Mouse (Mus musculus) right cerebral cortex, postnatal 4 days (tissue): Measurements from ENCODE around the gene Lrrc4.
A peak's percentile ranks its signal among the peaks of the same experiment; 100 is the strongest.

Experiments used
- DNase-seq: peaks from one replicate; pipeline ENCODE4 v3.0.0-alpha.2; 2022

The Lrrc4 gene

GRCm38 (mm10) chr6:28831011-28831853, at the start of gene Lrrc4:
Lrrc4 (minus strand) TSS chr6:28831747.
- DNase-seq = no peak

DNA sequence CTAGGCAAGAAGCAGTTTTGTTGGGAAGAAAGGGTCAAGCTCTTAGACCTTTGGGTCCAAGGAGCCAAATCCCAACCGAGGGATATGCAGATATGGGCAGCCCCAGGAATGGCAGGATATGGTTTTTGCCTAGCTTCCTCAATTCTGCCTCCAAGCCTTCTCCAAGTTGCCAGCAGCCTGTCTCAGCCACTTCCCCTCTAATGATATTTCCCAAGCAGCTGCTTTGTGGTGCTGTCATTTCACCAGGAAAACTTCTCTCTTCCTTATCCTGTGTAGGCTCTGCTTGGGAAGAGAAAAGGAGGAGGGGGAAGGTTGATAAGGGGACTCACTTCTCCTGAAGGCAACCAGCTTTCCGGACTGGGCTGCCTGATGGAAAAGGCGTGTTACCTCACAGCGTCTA, 49.4 kb upstream of the Lrrc4 start:
- no peak for DNase-seq

DNA sequence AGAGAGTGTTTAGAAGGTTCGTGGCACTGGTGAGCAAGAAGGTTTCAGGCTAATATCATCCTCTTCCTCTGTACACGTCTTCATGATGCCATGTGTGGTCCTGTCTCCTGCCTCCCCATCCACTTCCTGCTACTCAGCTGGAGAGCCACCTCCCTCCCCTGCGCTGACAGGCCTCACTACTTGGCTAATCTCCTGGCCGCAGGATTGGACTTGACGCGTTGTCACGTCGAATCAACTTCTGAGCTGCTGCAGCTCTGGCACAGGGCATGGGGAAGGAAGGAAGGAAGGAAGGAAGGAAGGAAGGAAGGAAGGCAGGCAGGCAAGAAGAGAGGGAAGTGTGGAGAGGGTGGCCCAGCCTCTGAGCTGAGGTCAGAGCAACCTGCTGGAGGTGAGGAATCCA, 47.8 kb upstream of the Lrrc4 start:
- no peak for DNase-seq

DNA sequence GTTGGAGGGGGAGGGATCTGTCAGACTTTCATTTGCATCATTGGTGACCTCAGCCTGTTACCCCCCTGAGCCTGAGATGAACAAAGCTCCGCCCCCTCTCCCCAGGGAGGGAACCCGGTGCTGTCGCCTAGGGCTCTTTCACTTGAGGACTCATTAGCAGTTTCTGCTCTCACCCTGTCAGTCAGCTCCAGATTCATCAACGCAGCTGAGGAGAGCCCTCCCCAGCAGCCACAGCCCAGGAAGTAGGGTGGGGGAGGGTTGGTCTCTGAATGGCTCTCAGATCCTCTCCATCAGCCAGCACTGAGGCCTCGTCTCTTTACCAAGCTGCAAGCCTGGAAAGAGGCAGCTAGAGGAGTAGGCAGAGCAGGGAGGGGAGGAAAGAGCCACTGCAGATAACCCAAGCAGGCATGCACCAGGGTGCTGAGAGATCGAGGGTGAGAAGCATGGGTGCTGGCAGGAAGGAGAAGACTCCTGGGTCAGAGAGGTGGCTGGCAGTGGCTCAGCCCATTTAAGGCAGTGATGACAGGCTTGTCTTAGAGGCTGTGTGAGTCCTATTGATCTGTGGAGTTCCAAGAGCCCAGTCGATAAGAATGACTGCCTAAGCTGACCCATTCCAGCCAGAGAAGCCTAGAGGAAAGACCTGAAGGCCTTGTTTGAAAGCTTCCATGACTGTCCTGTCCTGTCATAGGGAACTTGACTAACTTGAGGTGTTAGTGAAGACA, 46.6 kb upstream of the Lrrc4 start:
- DNase-seq = no peak

GRCm38 (mm10) chr6:28876492-28876891, 44.9 kb upstream of the Lrrc4 start:
- DNase-seq = peak; percentile 28

GRCm38 (mm10) chr6:28875333-28875732, 43.8 kb upstream of the Lrrc4 start:
- no peak for DNase-seq

DNA sequence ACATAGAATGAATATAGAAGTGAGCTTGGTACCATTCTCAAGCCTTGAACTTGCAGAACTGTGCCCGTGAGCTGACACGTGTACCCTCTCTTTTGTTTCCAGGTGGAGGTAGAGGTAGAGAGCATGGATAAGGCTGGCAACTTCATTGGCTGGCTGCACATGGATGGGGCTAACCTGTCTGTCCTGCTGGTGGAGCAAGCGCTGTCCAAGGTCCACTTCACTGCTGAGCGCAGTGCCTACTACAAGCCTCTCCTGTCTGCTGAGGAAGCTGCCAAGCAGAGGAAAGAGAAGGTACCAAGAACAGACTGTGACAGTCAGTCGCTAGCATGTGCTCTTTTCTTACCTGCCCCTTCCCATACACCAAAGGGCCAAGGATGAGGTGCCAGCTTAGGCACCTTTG, 43.2 kb upstream of the Lrrc4 start:
- no peak for DNase-seq

- DNase-seq = no peak
Observed at GRCm38 (mm10) chr6:28874053-28874452, 42.5 kb upstream of the Lrrc4 start.

- DNase-seq = no peak
Observed at GRCm38 (mm10) chr6:28872421-28872795, 40.9 kb upstream of the Lrrc4 start.

DNA sequence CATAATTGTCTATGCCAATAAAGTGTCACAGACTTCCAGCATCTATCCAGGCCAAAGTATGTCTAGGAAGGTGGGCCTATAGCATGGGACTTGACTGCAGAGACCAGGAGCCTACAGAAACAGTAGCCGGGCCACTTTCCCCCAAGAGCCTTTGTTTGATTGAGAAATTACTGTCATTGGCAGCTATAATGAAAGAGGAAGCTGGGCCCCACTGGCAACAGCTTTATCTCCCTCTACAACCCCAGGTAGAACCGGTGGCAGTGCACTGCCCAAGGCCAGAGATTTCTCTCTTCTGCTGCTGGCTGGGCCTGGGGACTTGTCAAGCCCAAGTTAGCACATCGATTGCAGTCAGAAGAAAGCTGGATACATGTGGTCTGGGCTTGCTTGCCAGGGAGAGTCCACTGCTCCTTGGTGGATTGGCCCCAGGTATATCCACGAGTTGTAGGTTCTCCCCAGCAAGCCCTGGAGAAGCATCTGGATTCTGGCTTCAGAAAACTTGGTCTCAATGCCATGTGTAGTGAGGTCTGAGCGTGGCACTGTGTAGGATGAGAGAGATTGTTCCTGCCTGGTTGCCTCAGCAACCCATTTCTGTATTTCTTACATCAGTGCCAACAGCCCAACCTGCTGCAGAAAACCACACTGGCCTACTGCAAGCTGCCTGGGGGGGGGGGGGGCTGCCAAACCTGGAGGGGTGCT, 40.3 kb upstream of the Lrrc4 start:
- DNase-seq = no peak

DNA sequence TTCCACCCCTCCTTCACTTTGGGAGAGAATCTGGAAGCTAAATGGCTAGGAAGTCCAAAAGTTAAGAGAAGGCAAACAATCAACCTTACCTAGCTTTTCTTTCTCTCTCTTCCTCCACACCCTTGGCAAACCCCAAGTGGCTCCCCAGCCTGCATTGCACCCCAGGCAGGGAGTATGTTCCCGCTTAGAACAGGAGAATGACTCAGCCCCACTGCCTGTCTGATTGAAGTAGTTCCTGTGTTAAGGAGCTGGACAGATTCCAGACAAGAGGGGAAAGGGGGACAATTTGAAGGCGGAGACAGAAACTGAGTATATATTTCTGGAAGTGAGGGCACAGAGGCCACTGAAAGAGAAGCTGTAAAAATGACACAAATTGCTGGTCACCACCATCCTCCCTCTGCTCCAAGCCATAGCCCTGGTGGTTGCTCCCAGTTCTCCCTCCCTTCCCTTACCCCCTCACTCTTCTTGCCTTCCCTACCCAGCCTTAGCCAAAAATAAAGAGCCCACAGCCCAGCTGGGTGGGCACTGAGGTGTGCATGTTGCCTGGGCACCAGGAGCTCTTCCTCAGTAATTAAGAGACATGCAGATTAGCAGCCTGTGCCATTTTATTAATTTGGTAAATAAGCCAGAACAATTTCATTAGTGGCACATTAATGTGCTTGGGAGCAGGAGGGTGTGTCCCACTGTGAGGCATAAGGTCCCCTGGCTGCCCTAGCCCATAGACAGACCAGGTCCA, 36.1 kb upstream of the Lrrc4 start:
- DNase-seq = no peak

DNA sequence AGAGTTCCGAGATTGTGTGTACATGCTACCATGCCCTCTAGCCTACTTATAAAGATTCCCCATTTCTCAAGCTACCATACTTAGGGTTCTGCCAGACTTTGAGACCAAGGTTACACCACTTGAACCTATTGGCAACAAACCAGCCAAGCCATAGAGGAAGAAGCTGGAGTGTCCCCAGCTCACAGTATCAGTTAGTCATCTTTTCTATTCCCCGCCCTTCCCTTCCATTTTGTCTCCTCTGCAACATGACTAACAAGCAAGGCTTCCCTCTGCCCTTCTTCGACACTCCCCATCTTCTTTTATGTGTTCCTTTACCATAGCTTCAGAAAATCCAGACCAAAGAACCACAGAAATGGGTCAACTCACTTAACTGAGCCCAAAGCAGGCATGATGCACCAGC, 34.7 kb upstream of the Lrrc4 start:
- DNase-seq = no peak

GRCm38 (mm10) chr6:28865112-28865511, 33.6 kb upstream of the Lrrc4 start:
- no peak for DNase-seq

DNA sequence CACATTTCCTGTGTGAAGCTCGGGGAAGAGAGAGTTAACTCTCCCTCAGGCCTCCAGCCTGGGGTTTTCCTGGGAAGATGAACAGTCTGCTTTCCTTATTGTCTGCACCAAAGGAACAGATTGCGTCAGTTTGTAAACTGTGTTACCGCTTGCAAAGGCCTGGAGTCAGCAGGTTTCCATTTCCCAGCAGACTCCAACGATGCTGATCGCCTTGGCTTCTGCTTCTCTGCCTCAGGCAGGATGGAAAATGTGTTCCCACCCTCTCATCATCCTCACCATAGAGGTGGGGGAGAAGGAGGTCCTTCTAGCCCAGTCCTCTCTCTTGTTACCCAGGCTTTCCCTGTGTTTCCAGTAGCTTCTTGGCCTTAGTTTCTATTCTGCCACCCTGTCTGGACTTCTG, 33.1 kb upstream of the Lrrc4 start:
- DNase-seq = no peak

- no peak for DNase-seq
Observed at GRCm38 (mm10) chr6:28862304-28862703, 30.8 kb upstream of the Lrrc4 start.

- no peak for DNase-seq
Observed at GRCm38 (mm10) chr6:28860922-28861321, 29.4 kb upstream of the Lrrc4 start.

DNA sequence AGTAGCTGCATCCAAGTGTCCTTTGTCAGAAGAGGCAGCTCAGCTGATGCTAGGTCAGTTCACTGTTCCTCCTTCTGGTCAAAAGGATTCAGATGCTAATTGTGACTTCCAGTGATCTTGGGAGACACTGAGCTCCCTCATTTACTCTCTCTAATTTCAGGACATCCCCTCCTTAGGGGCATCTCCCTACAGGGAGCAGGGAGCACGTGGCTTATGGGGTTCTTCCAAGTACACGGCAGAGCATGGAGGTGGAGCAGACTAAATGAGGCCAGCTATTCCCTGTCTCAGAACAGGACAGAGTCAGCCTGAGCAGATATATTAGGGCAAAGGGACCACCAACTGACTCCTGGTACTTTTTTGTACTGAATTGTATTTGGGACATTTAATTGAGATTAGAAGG, 28.9 kb upstream of the Lrrc4 start:
- DNase-seq = no peak

- no peak for DNase-seq
Observed at GRCm38 (mm10) chr6:28859094-28859493, 27.5 kb upstream of the Lrrc4 start.

- no peak for DNase-seq
Observed at GRCm38 (mm10) chr6:28857198-28858180, 25.9 kb upstream of the Lrrc4 start.

DNA sequence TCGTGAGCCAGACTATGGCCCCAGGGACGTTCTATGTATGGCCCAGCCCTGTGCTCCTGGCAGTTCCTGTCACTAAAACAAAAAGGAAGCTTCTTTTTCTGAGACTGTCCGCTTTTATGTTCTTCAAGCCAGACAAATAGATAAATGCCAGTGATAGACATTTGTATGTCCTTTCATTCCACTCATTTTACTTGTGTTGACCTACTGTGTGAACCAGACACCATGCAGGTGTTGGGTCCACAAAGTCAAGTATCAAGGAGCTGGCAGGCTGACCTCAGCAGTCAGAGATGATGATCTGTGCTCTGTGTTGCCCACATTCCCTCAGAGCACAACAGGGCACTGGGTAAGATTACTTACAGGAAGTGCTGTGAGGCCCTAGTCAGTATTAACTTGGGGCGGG, 25.2 kb upstream of the Lrrc4 start:
- no peak for DNase-seq

GRCm38 (mm10) chr6:28855442-28855841, 23.9 kb upstream of the Lrrc4 start:
- DNase-seq = no peak

DNA sequence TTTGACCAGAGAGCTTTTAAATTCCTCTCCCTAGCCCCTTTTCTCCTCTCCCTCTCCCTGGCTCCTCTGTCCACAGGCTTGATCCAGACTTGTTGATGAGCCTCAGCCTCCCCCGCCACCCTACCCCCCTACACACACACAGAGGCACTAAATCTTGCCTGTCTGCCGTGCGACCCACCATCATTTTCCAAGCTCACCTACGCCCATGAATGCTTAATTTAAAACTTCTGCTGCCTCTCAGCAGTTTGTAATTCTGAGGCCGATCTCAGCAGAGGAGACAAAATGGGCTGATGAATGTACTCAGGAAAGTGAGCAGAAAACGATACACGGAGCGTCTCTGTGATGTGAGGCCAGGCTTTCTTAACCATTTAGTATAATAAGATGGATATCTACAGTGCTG, 23.1 kb upstream of the Lrrc4 start:
- DNase-seq = no peak
